Mouse (Mus musculus): Measurements from ENCODE around the gene Ccdc149. TPM values are rescaled to one million over a fixed set of nuclear protein-coding genes. Genes with fewer than 3 reads are reported as not detected.
A peak's percentile ranks its signal among the peaks of the same experiment; 100 is the strongest.

Ccdc149 gene
- polyA plus RNA-seq (2016; fragmentation: Nextera tagmentation; extraction: Ambion mirVana): 1.9 and 2.9 TPM in 2 replicates

- Histone ChIP-seq H3K27me3 (ENCODE audit: low read depth, poor library complexity, severe bottlenecking) (peaks cover 34% of the 10 kb centered on the region), H3K27ac (replicated peaks) (peak within 1 kb of the TSS; percentile 87), H3K36me3 (no peaks in the 10 kb centered on the region), H3K9me3 (replicated peaks) (no peaks in the 10 kb centered on the region), H3K4me1 (peaks cover 14% of the 10 kb centered on the region), H3K4me3 (peak within 1 kb of the TSS; percentile 67)
- peak; percentile 66 for DNase-seq (ENCODE audit: low spot score)
- WGBS: under 1% methylated on average over 59 of the region's 65 CpGs
These were observed at the start of gene Ccdc149 for GRCm38 (mm10) chr5:52470991-52471801. Gene Ccdc149, minus strand, starts transcription at chr5:52471521.

GRCm38 (mm10) chr5:52519921-52520320 lies 48.6 kb upstream of the Ccdc149 start:
- H3K36me3 ChIP-seq: no peaks in the 10 kb centered on the region
- 80% methylated on average over 2 of the region's 2 CpGs for WGBS
- H3K9me3 ChIP-seq (replicated peaks): peaks cover 7% of the 10 kb centered on the region; the same call in 1 of the 2 replicates
- H3K4me3 ChIP-seq: no peak overlapping the region
- peaks cover 8% of the 10 kb centered on the region for H3K4me1 ChIP-seq
- peaks cover 12% of the 10 kb centered on the region for H3K27me3 ChIP-seq (ENCODE audit: low read depth, poor library complexity, severe bottlenecking)
- no peak overlapping the region for H3K27ac ChIP-seq (replicated peaks)
- DNase-seq (ENCODE audit: low spot score): no peak

GRCm38 (mm10) chr5:52516072-52516476 lies 44.8 kb upstream of the Ccdc149 start:
- no peaks in the 10 kb centered on the region for H3K36me3 ChIP-seq
- peak; percentile 44 for DNase-seq (ENCODE audit: low spot score)
- peaks cover 8% of the 10 kb centered on the region for H3K4me1 ChIP-seq
- H3K9me3 ChIP-seq (replicated peaks): peaks cover 7% of the 10 kb centered on the region; the same call in 1 of the 2 replicates
- H3K27ac ChIP-seq (replicated peaks): peak overlapping the region; percentile 77
- peaks cover 12% of the 10 kb centered on the region for H3K27me3 ChIP-seq (ENCODE audit: low read depth, poor library complexity, severe bottlenecking)
- WGBS: 18% methylated on average over 21 of the region's 21 CpGs
- H3K4me3 ChIP-seq: peak overlapping the region; percentile 52

- no peaks in the 10 kb centered on the region for H3K36me3 ChIP-seq
- peaks cover 7% of the 10 kb centered on the region; the same call in 1 of the 2 replicates for H3K9me3 ChIP-seq (replicated peaks)
- H3K27ac ChIP-seq (replicated peaks): peak overlapping the region; percentile 77
- H3K4me1 ChIP-seq: peaks cover 8% of the 10 kb centered on the region
- DNase-seq (ENCODE audit: low spot score): peak; percentile 78
- H3K27me3 ChIP-seq (ENCODE audit: low read depth, poor library complexity, severe bottlenecking): peaks cover 12% of the 10 kb centered on the region
- WGBS: 26% methylated on average over 22 of the region's 22 CpGs
- peak overlapping the region; percentile 52 for H3K4me3 ChIP-seq
These were observed 44.1 kb upstream of the Ccdc149 start for GRCm38 (mm10) chr5:52515246-52516021.

- no peaks in the 10 kb centered on the region for H3K27me3 ChIP-seq (ENCODE audit: low read depth, poor library complexity, severe bottlenecking)
- H3K4me1 ChIP-seq: peaks cover 4% of the 10 kb centered on the region
- no peak for DNase-seq (ENCODE audit: low spot score)
- H3K27ac ChIP-seq (replicated peaks): no peak overlapping the region
- no peaks in the 10 kb centered on the region for H3K9me3 ChIP-seq (replicated peaks)
- 72% methylated on average over 3 of the region's 3 CpGs for WGBS
- no peaks in the 10 kb centered on the region for H3K36me3 ChIP-seq
- H3K4me3 ChIP-seq: no peak overlapping the region
These were observed 39.8 kb upstream of the Ccdc149 start for GRCm38 (mm10) chr5:52511089-52511488.

GRCm38 (mm10) chr5:52509416-52509815 lies 38.1 kb upstream of the Ccdc149 start:
- H3K4me3 ChIP-seq: no peak overlapping the region
- DNase-seq (ENCODE audit: low spot score): no peak
- H3K9me3 ChIP-seq (replicated peaks): no peaks in the 10 kb centered on the region
- WGBS: 88% methylated on average over 6 of the region's 6 CpGs
- H3K27ac ChIP-seq (replicated peaks): no peak overlapping the region
- no peaks in the 10 kb centered on the region for H3K36me3 ChIP-seq
- H3K27me3 ChIP-seq (ENCODE audit: low read depth, poor library complexity, severe bottlenecking): no peaks in the 10 kb centered on the region
- no peaks in the 10 kb centered on the region for H3K4me1 ChIP-seq

- Histone ChIP-seq H3K4me1 (no peaks in the 10 kb centered on the region), H3K27me3 (ENCODE audit: low read depth, poor library complexity, severe bottlenecking) (no peaks in the 10 kb centered on the region), H3K4me3 (no peak overlapping the region), H3K9me3 (replicated peaks) (no peaks in the 10 kb centered on the region), H3K36me3 (no peaks in the 10 kb centered on the region), H3K27ac (replicated peaks) (no peak overlapping the region)
- no peak for DNase-seq (ENCODE audit: low spot score)
- WGBS: 92% methylated on average over 13 of the region's 13 CpGs
These were observed 33.3 kb upstream of the Ccdc149 start for GRCm38 (mm10) chr5:52504666-52505065.

- no peak overlapping the region for H3K4me3 ChIP-seq
- H3K36me3 ChIP-seq: no peaks in the 10 kb centered on the region
- no peak overlapping the region for H3K27ac ChIP-seq (replicated peaks)
- H3K9me3 ChIP-seq (replicated peaks): no peaks in the 10 kb centered on the region
- H3K4me1 ChIP-seq: no peaks in the 10 kb centered on the region
- H3K27me3 ChIP-seq (ENCODE audit: low read depth, poor library complexity, severe bottlenecking): no peaks in the 10 kb centered on the region
- no peak for DNase-seq (ENCODE audit: low spot score)
- WGBS: 92% methylated on average over 11 of the region's 11 CpGs
These were observed 32.8 kb upstream of the Ccdc149 start for GRCm38 (mm10) chr5:52504148-52504547.

- Histone ChIP-seq H3K4me1 (0 out of 2 replicates have a peak, but pooled peaks cover 3% of the 10 kb centered on the region), H3K9me3 (replicated peaks) (no peaks in the 10 kb centered on the region), H3K4me3 (no peak overlapping the region), H3K27me3 (ENCODE audit: low read depth, poor library complexity, severe bottlenecking) (0 out of 2 replicates have a peak, but pooled peaks cover 12% of the 10 kb centered on the region), H3K27ac (replicated peaks) (no peak overlapping the region), H3K36me3 (no peaks in the 10 kb centered on the region)
- no peak for DNase-seq (ENCODE audit: low spot score)
- 65% methylated on average over 14 of the region's 14 CpGs for WGBS
These were observed 24.4 kb upstream of the Ccdc149 start for GRCm38 (mm10) chr5:52495671-52496070.

- Histone ChIP-seq H3K27me3 (ENCODE audit: low read depth, poor library complexity, severe bottlenecking) (0 out of 2 replicates have a peak, but pooled peaks cover 5% of the 10 kb centered on the region), H3K9me3 (replicated peaks) (no peaks in the 10 kb centered on the region), H3K4me3 (no peak overlapping the region), H3K4me1 (0 out of 2 replicates have a peak, but pooled peaks cover 3% of the 10 kb centered on the region), H3K27ac (replicated peaks) (no peak overlapping the region), H3K36me3 (no peaks in the 10 kb centered on the region)
- 92% methylated on average over 6 of the region's 6 CpGs for WGBS
- no peak for DNase-seq (ENCODE audit: low spot score)
These were observed 20.2 kb upstream of the Ccdc149 start for GRCm38 (mm10) chr5:52491496-52491895.

- Histone ChIP-seq H3K27me3 (ENCODE audit: low read depth, poor library complexity, severe bottlenecking) (no peaks in the 10 kb centered on the region), H3K4me3 (no peak overlapping the region), H3K36me3 (no peaks in the 10 kb centered on the region), H3K27ac (replicated peaks) (no peak overlapping the region), H3K9me3 (replicated peaks) (no peaks in the 10 kb centered on the region), H3K4me1 (no peaks in the 10 kb centered on the region)
- WGBS: 87% methylated on average over 13 of the region's 13 CpGs
- no peak for DNase-seq (ENCODE audit: low spot score)
These were observed 16.5 kb upstream of the Ccdc149 start for GRCm38 (mm10) chr5:52487559-52488430.

GRCm38 (mm10) chr5:52476826-52477225 lies 5.5 kb upstream of the Ccdc149 start:
- Histone ChIP-seq H3K4me1 (peaks cover 19% of the 10 kb centered on the region), H3K27me3 (ENCODE audit: low read depth, poor library complexity, severe bottlenecking) (peaks cover 22% of the 10 kb centered on the region), H3K4me3 (peak overlapping the region; percentile 56), H3K36me3 (no peaks in the 10 kb centered on the region), H3K27ac (replicated peaks) (peak overlapping the region; percentile 83), H3K9me3 (replicated peaks) (peaks cover 4% of the 10 kb centered on the region; the same call in 1 of the 2 replicates)
- no peak for DNase-seq (ENCODE audit: low spot score)
- 8% methylated on average over 7 of the region's 7 CpGs for WGBS
